Mouse (Mus musculus) gastrocnemius, postnatal 4 days (tissue): Measurements from ENCODE around the gene Gm17428. TPM values are rescaled to one million over a fixed set of nuclear protein-coding genes. Genes with fewer than 3 reads are reported as not detected.
"Not testable (repeated sequence)": the region's sequence is repeated elsewhere in the genome, so short reads cannot be mapped to it uniquely, and the experiment has no call there.

Experiments
- DNase-seq, 2 experiments: peaks; one replicate each; pipeline ENCODE4 v3.0.0; 2021 to 2022; ENCODE audit warnings: low spot score in 2 of 2, mixed read lengths in 2 of 2
- total RNA-seq, 2 experiments: library from RNA; stranded (reverse); gene quantifications; 2 replicates each; pipeline ENCODE4 v1.2.3; 2021

Gene Gm17428
- total RNA-seq, 2 experiments from 2014 or later: not detected

GRCm38 (mm10) chr14:54950493-54950892 is 26.2 kb upstream of the Gm17428 start:
- no peak for DNase-seq

DNA sequence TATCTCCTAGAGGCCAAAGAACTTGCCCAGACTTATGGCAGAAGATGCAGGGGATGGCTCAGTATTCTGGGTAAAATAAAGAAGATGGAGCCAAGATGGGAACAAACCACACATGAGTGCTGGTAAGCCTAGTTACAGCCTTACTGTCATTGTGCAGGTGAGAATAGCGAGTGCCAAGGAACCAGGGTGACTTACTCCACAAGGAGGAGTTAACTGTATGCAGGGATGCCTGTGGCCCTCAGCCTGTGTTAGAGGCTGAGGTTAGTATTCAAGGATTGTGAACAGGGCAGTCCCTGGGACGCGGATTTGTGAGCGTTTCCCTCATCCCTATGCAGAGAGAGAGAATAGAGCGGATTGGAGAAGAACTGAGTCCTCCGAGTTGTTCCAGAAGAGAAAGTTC is 25.1 kb upstream of the Gm17428 start:
- no peak for DNase-seq

- DNase-seq: no peak
Measured at GRCm38 (mm10) chr14:54953664-54954206, 23.0 kb upstream of the Gm17428 start.

DNA sequence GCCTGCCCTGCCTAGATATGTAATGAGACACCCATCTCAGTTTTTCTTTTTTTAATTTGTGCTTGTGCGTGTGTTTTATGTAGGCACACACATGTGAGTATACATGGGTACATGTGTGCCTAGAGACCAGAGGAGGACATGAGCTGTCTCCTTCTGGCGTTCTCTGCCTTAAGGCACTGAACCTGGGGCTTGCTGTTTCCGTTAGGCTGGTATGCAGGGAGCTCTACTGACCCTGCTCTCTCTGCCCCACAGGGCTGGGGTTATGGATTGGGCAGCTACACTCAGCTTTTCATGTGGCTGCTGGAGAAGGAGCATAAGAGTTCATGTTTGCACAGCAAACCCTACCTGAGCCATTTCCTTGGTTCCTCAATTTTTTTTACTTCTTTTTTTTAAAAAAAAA is 22.3 kb upstream of the Gm17428 start:
- DNase-seq: no peak

DNA sequence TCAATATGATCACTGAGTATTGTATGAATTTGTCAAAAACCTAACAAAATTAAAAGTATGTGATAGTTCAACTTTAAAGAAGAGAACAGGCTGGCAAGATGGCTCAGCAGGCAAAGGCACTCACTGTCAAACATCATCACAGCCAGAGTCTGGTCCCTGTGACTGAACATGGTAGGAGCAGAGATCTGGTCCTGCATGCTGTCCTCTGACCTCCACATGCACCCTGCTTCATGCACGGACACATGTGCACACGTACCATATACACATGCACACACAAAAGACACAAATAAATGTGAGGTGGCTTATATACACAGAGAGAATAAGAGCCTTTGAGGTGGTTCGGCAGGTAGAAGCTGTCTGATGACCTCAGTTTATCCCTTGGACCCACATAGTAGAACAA is 21.3 kb upstream of the Gm17428 start:
- no peak for DNase-seq

DNA sequence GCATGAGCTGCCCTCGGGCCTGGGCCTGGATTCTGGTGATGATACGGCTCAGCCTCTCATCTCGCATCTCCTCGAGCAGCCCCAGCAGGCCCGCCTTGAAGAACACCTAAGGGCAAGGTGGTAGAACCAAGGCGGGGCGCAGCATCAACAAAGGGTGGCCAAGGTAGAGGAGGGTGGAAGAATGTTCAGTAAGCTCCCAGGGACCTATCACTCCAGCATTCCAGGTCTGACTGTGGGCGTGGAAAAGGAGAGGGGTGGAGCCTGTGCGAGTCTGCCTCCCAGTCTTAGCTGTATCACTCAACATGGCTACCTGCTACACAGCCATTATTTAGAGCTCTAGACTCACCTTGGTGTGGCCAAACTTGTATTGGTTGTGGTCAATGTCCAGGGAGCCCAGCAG is 20.2 kb upstream of the Gm17428 start:
- no peak for DNase-seq

DNA sequence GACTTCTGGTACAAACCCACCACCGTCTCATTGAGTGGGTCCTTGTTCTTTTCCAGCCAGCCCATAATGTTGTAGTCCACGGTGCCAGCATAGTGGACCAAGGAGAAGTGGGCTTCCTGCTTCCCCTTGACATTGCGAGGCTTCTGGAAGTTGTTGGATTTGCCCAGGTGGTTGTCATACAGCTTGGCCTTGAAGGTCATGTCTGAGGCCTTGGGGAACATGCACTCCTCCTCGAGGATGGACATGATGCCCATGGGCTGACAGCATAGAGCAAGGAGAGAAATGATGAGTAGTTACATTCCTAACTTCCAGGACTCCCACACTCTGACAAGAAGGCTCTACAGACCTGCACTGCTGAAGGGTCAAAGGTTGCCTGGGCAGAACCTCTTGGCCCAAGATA is 18.2 kb upstream of the Gm17428 start:
- DNase-seq: no peak

GRCm38 (mm10) chr14:54959197-54959596 is 17.5 kb upstream of the Gm17428 start:
- DNase-seq: no peak

DNA sequence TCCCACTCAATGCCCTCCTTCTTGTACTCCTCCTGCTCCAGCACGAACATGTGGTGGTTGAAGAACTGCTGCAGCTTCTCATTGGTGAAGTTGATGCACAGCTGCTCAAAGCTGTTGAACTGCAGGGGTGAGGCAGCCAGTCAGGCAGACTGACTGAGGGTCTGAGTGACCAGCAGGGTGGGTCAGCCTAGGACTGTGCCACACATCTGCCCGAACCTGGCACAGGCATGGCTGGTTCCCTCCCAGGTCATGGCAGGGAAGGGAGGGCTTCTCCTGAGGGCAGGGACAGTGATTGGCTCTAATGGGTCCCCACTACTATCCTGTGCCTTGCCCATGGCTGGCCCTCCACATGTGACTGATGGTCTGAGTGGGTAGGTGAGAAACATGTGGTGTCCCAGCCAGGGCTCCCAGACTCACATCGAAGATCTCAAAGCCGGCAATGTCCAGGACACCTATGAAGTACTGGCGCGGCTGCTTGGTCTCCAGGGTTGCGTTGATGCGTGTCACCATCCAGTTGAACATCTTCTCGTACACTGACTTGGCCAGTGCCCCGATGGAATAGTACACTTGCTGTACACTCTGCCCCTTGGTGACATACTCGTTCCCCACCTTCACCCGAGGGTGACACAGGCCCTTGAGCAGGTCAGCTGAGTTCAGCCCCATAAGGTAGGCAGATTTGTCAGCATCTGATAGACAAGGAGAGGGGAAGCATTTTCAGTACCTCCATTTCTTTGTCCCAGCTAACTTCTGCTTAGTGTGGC is 16.7 kb upstream of the Gm17428 start:
- not testable (repeated sequence) for DNase-seq

DNA sequence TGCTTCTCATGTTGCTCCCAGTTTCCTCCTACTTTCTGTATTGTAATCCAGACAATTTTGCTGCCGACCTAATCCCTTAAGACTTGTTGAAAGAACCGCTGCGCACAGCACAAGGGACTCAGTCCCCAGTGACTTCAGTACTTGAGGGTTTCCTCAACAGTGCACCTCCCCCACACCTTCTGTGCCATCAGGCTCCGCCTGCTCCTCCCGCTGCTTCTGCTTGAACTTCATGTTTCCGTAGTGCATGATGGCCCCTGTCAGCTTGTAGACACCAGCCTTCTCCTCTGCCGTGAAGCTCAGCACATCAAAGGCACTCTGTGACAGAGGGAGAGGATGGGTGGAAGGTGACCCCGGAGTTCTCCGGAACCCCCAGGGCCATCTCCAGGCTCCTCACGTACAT is 16.0 kb upstream of the Gm17428 start:
- no peak for DNase-seq

- no peak for DNase-seq
Measured at GRCm38 (mm10) chr14:54961487-54961886, 15.2 kb upstream of the Gm17428 start.

- no peak for DNase-seq
Measured at GRCm38 (mm10) chr14:54962714-54963113, 14.0 kb upstream of the Gm17428 start.

- DNase-seq: no peak
Measured at GRCm38 (mm10) chr14:54963727-54964126, 13.0 kb upstream of the Gm17428 start.

GRCm38 (mm10) chr14:54965044-54965443 is 11.7 kb upstream of the Gm17428 start:
- DNase-seq: no peak

- DNase-seq: no peak
Measured at GRCm38 (mm10) chr14:54965631-54966030, 11.1 kb upstream of the Gm17428 start.

DNA sequence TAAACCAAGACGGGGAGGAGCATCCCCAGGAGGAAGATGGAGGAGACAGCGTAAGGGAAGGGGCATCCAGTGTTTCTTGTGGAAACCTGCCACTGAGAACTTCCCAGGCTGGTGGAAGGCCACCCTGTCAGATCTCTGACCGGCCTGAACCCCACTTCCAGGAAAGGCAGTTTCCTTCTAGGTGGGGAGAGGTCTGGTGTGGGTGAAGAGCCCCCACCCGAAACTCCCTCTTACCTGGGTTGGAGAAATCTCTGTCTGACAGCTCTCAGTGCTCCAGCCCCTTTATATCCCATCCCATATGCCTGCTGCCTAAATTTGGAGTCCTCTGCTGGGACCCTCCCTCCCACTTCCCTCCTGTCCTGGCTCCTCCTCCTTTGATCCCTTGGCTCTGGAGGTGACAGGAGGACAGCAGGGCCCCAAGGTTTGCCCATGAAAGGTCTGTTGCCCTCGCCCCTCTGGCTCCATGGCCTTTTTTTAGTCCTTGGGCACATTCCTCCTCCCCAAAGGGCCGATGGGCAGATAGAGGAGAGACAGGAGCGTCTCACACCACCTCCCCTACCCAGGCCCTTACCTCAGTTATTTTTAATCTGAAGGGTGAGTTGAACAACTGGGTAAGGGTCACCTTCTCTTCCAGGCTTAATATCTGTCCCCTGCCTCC is 10.3 kb upstream of the Gm17428 start, which contains the start of gene Myh6:
Myh6 (minus strand) TSS at position 608 of the 658 bp plus-strand sequence.
- no peak for DNase-seq

DNA sequence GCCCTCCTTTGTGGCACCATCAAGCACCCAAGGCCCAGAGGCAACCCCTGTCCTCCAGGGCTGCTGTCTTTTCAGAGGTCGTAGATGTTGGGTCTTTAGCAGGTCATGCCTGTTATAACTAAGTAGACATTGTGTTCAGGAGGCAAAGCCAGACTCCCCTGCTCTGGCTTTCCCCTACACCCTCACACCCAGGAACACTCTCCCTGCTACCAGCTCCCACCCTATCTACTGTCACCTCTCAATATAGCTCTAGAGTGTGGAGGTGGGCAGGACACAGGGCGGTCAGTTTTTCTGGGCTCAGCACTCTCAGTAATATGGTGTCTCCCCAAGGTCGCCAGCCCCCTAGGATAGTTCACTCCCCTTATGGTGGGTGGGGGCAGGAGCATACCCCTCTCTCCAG is 8.9 kb upstream of the Gm17428 start:
- DNase-seq: no peak

DNA sequence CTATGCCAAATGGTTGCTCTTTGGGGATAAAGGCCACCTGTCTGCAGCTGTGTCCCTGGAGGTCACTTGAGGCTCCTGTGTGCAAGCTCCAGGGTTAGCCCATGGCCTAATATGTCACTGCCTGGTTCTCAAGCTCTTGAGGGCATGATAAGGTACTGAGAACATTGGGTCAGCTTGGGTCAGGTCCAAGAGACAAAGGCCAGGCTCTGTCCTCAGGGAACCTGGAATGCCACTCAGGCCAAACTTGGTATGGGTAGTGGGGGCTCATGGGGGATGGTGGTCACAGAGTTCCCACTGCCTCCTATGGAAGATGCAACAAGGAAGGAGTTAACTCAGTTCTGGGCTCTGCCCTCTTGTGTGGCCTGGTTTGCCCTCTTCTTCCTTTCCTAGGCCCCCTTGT is 8.4 kb upstream of the Gm17428 start:
- no peak for DNase-seq

GRCm38 (mm10) chr14:54972786-54973185 is 3.9 kb upstream of the Gm17428 start:
- not testable (repeated sequence) for DNase-seq

GRCm38 (mm10) chr14:54974068-54974791 is 2.5 kb upstream of the Gm17428 start:
- DNase-seq: no peak

DNA sequence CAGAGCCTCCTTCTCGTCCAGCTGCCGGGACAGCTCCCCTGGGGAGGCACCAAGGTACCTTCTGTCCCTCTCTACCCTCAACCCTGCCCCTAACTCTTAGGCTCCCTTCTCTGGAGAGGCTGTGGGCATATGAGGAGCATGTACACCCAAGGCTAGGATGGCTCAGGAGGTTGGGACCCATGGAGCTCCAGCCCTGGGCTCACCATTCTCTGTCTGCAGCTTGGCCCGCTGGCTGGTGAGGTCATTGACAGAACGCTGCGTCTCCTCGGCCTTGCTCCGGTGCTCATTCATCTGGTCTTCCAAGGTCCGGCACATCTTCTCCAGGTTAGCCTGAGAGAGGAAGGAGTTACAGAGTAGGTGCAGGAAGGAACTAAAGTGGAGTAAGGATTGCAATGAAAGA is 1.9 kb downstream of the Gm17428 start:
- DNase-seq: no peak

DNA sequence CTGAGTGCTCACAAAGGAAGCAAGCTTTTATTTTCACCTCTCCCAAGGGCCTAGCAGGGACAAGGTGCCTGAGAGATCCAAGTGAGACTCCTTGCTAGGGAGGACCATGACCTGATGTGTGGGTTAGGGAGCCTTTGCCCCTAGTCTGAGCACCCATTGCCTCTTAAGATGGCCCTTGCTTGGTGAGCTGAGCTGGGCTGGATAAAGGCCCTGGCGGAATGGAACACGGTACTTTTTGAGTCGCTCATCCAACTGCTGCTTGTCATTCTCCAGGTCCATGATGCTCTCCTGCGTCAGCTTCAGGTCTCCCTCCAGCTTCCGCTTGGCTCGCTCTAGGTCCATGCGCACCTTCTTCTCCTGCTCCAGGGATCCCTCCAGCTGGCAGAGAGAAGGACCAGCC is 5.2 kb downstream of the Gm17428 start:
- no peak for DNase-seq
